Mouse (Mus musculus) lung, postnatal 0 days (tissue): ENCODE measurements at regions not wholly inside any gene's neighbourhood (a gene's known extent, or its start where the extent isn't known, plus 50 kb on each side); places are given as distances from the start of the nearest gene placed in this dataset.

Source experiments
- CTCF ChIP-seq: IDR thresholded peaks from 2 replicates; pipeline ENCODE4 v1.5.1; 2016; ENCODE audit warnings: antibody characterized with exemption, mild to moderate bottlenecking
- EP300 ChIP-seq: IDR thresholded peaks from 2 replicates; pipeline ENCODE4 v1.6.1; 2016; ENCODE audit warnings: antibody characterized with exemption, mild to moderate bottlenecking, control low read depth

GRCm38 (mm10) chr3:34444802-34445201 lies 205.4 kb upstream of the Sox2 start:
- TF ChIP-seq CTCF (no peak), EP300 (no peak)
